Mouse (Mus musculus): Measurements from ENCODE around the gene Tep1. TPM values are rescaled to one million over a fixed set of nuclear protein-coding genes. Genes with fewer than 3 reads are reported as not detected.
A peak's percentile ranks its signal among the peaks of the same experiment; 100 is the strongest.

Gene Tep1
- polyA plus RNA-seq, 1 experiment from 2014 or later = 6.2 TPM

DNA sequence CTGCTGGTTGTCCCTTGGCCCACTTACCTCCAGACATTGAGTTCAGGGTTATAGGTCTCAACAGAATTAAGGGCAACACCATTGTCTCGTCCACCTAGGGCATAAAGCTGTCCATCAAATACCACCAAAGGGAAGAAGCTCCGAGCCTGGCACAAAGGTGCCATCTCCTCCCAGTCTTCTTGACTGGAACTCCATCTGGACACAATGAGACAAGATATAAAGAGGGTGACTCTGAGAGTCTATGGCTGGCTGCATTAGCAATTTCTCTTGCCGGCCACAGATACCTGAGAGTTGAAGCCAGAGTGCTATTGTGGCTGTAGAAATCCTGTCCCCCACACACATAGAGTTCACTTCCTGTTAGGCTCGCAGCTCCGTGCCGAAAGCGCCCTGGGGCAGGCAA, 21.7 kb upstream of the Tep1 start:
- no peak overlapping the region for H3K4me3 ChIP-seq (ENCODE audit: low read depth, low read length)
- peaks cover 8% of the 10 kb centered on the region for H3K4me1 ChIP-seq (ENCODE audit: insufficient read depth)
- H3K36me3 ChIP-seq (replicated peaks; ENCODE audit: insufficient read depth, low read length) = no peaks in the 10 kb centered on the region
- no peak for ATAC-seq
- 72% methylated on average over 7 of the region's 7 CpGs for WGBS (ENCODE audit: insufficient replicate concordance)
- H3K4me2 ChIP-seq (ENCODE audit: low read depth, low read length) = no peak overlapping the region
- TF ChIP-seq CTCF (IDR thresholded peaks at IDR 0.05; ENCODE audit: low read depth) = no peak
- TF ChIP-seq EP300 (IDR thresholded peaks at IDR 0.05; ENCODE audit: low read depth) = no peak
- no peak overlapping the region for H3K27ac ChIP-seq (ENCODE audit: low read depth)
- H3K9ac ChIP-seq (replicated peaks) = no peak overlapping the region
- no peaks in the 10 kb centered on the region for H3K27me3 ChIP-seq (ENCODE audit: insufficient read depth, low read length)
- no peaks in the 10 kb centered on the region for H3K9me3 ChIP-seq (ENCODE audit: low read length)
- DNase-seq = no peak

GRCm38 (mm10) chr14:50891621-50892020, 21.3 kb upstream of the Tep1 start:
- TF ChIP-seq EP300 (IDR thresholded peaks at IDR 0.05; ENCODE audit: low read depth) (no peak), CTCF (IDR thresholded peaks at IDR 0.05; ENCODE audit: low read depth) (no peak)
- WGBS (ENCODE audit: insufficient replicate concordance) = 88% methylated on average over 8 of the region's 8 CpGs
- H3K27me3 ChIP-seq (ENCODE audit: insufficient read depth, low read length) = no peaks in the 10 kb centered on the region
- no peaks in the 10 kb centered on the region for H3K36me3 ChIP-seq (replicated peaks; ENCODE audit: insufficient read depth, low read length)
- no peak overlapping the region for H3K4me3 ChIP-seq (ENCODE audit: low read depth, low read length)
- ATAC-seq = no peak
- DNase-seq = no peak
- no peak overlapping the region for H3K27ac ChIP-seq (ENCODE audit: low read depth)
- no peak overlapping the region for H3K4me2 ChIP-seq (ENCODE audit: low read depth, low read length)
- H3K4me1 ChIP-seq (ENCODE audit: insufficient read depth) = peaks cover 4% of the 10 kb centered on the region
- H3K9me3 ChIP-seq (ENCODE audit: low read length) = no peaks in the 10 kb centered on the region
- no peak overlapping the region for H3K9ac ChIP-seq (replicated peaks)

DNA sequence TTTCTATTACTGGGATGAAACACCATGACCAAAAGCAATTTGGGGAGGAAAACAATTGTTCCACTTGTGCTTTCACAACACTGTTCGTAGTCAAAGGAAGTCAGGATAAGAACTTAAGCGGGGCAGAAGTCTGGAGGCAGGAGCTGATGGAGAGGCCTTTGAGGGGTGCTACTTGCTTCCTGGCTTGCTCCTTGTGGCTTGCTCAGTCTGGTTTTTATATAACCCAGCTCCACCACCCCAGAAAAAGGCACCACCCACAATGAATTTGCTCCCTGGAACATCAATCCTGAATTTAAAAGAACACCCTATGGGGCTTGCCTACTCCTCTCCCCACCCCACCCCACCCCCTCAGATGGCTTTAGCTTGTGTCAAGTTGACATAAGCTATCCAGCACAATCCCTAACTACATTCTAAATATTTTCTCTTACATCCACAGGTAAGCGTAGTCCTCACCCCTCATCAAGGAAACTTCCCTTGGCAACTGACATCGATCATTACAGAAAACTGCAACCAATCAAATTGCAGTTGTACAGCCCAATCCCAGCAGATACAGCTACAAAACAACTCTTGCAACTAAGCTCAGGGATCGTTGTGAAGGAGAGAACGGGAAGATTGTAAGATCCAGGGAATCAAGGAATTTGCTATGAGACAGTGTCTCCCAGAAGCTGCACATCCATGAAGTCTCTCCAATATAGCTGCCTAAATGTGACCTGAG, 6.0 kb upstream of the Tep1 start:
- DNase-seq (no peak), ATAC-seq (no peak)
- TF ChIP-seq EP300 (IDR thresholded peaks at IDR 0.05; ENCODE audit: low read depth) (no peak), CTCF (IDR thresholded peaks at IDR 0.05; ENCODE audit: low read depth) (no peak)
- H3K27me3 ChIP-seq (ENCODE audit: insufficient read depth, low read length) = no peaks in the 10 kb centered on the region
- H3K9ac ChIP-seq (replicated peaks) = no peak overlapping the region
- H3K27ac ChIP-seq (ENCODE audit: low read depth) = no peak overlapping the region
- H3K9me3 ChIP-seq (ENCODE audit: low read length) = no peaks in the 10 kb centered on the region
- H3K4me3 ChIP-seq (ENCODE audit: low read depth, low read length) = no peak overlapping the region
- no peak overlapping the region for H3K4me2 ChIP-seq (ENCODE audit: low read depth, low read length)
- H3K4me1 ChIP-seq (ENCODE audit: insufficient read depth) = no peaks in the 10 kb centered on the region
- H3K36me3 ChIP-seq (replicated peaks; ENCODE audit: insufficient read depth, low read length) = no peaks in the 10 kb centered on the region
- WGBS (ENCODE audit: insufficient replicate concordance) = 79% methylated on average over 6 of the region's 6 CpGs

DNA sequence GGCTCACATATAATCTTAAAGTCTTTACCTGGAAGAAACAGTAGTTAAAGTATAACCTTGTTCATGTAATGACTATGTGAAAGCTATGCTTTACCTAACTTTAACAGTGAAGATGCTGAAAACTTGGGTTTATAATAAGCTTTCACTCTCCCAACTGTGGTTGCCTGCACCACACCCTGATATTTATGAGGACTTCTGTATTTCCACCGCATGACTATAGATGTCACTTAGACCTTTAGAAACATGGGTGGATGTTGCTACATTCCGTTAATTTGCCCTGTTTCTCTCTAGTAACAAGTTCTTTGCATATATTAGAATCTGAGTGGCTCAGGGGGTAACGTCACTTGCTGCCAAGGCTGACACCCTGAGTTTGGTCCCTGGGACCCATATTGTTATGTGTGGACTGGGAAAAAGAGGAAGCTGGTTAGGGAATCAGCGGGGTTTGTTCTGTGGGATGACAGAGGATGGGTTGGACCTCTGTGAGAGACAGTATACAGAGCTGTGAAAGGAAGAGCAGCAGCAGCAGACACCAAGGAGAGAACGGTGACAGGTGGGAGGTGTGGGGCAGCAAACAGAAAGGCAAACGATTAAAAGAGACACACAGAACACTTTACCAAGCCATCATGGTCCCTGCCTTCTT, 5.4 kb upstream of the Tep1 start:
- TF ChIP-seq EP300 (IDR thresholded peaks at IDR 0.05; ENCODE audit: low read depth) (no peak), CTCF (IDR thresholded peaks at IDR 0.05; ENCODE audit: low read depth) (no peak)
- H3K9me3 ChIP-seq (ENCODE audit: low read length) = no peaks in the 10 kb centered on the region
- ATAC-seq = no peak
- H3K4me1 ChIP-seq (ENCODE audit: insufficient read depth) = peaks cover 3% of the 10 kb centered on the region; the same call in 1 of the 2 replicates
- no peak for DNase-seq
- no peak overlapping the region for H3K9ac ChIP-seq (replicated peaks)
- no peaks in the 10 kb centered on the region for H3K27me3 ChIP-seq (ENCODE audit: insufficient read depth, low read length)
- no peak overlapping the region for H3K27ac ChIP-seq (ENCODE audit: low read depth)
- WGBS (ENCODE audit: insufficient replicate concordance) = 67% methylated on average over 6 of the region's 6 CpGs
- no peaks in the 10 kb centered on the region for H3K36me3 ChIP-seq (replicated peaks; ENCODE audit: insufficient read depth, low read length)
- no peak overlapping the region for H3K4me3 ChIP-seq (ENCODE audit: low read depth, low read length)
- no peak overlapping the region for H3K4me2 ChIP-seq (ENCODE audit: low read depth, low read length)

- no peak for ATAC-seq
- H3K4me3 ChIP-seq (ENCODE audit: low read depth, low read length) = no peak overlapping the region
- H3K27ac ChIP-seq (ENCODE audit: low read depth) = no peak overlapping the region
- DNase-seq = no peak
- TF ChIP-seq CTCF (IDR thresholded peaks at IDR 0.05; ENCODE audit: low read depth) (no peak), EP300 (IDR thresholded peaks at IDR 0.05; ENCODE audit: low read depth) (no peak)
- no peaks in the 10 kb centered on the region for H3K9me3 ChIP-seq (ENCODE audit: low read length)
- H3K27me3 ChIP-seq (ENCODE audit: insufficient read depth, low read length) = no peaks in the 10 kb centered on the region
- H3K9ac ChIP-seq (replicated peaks) = no peak overlapping the region
- no peak overlapping the region for H3K4me2 ChIP-seq (ENCODE audit: low read depth, low read length)
- no peaks in the 10 kb centered on the region for H3K36me3 ChIP-seq (replicated peaks; ENCODE audit: insufficient read depth, low read length)
- 82% methylated on average over 3 of the region's 3 CpGs for WGBS (ENCODE audit: insufficient replicate concordance)
- peaks cover 6% of the 10 kb centered on the region; the same call in 1 of the 2 replicates for H3K4me1 ChIP-seq (ENCODE audit: insufficient read depth)
These were observed 4.8 kb upstream of the Tep1 start for GRCm38 (mm10) chr14:50875175-50875574.

DNA sequence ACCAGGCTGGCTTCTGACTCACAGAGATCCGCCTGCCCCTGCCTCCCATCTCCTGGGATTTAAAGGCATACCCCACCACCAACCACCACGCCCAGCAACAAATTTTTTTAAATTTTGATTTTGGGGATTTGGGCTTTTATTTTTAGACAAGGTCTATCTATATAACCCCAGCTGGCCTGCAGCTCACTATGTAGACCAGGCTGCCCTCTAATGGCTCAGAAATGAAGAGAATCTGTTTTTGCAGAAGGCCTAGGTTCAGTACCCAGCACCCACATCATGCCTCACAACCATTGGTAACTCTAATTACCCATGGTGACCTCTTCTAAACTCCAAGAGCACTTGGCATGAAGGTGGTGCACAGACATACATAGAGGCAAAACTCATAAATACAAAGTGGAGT, 924 bp upstream of the Tep1 start:
- DNase-seq = no peak
- no peak for ATAC-seq
- WGBS (ENCODE audit: insufficient replicate concordance) = 73% methylated on average over 2 of the region's 2 CpGs
- Histone ChIP-seq H3K4me1 (ENCODE audit: insufficient read depth) (peaks cover 6% of the 10 kb centered on the region; the same call in 1 of the 2 replicates), H3K27me3 (ENCODE audit: insufficient read depth, low read length) (no peaks in the 10 kb centered on the region), H3K36me3 (replicated peaks; ENCODE audit: insufficient read depth, low read length) (peaks cover 7% of the 10 kb centered on the region; the same call in 1 of the 2 replicates), H3K9me3 (ENCODE audit: low read length) (no peaks in the 10 kb centered on the region), H3K9ac (replicated peaks) (no peak overlapping the region), H3K27ac (ENCODE audit: low read depth) (no peak overlapping the region), H3K4me2 (ENCODE audit: low read depth, low read length) (peak overlapping the region; percentile 74; the same call in 1 of the 2 replicates), H3K4me3 (ENCODE audit: low read depth, low read length) (no peak overlapping the region)
- TF ChIP-seq EP300 (IDR thresholded peaks at IDR 0.05; ENCODE audit: low read depth) (no peak), CTCF (IDR thresholded peaks at IDR 0.05; ENCODE audit: low read depth) (peak; percentile 12; the same call in 1 of the 2 replicates)

Data from liver, postnatal 0 days (tissue).